Mouse (Mus musculus) adrenal gland, adult 8-10 months (tissue): Measurements from ENCODE around the gene Naa10. TPM values are rescaled to one million over a fixed set of nuclear protein-coding genes. Genes with fewer than 3 reads are reported as not detected.

Experiments used
- DNase-seq: peaks from one replicate; pipeline ENCODE4 v3.0.0; 2022
- total RNA-seq, 4 experiments: library from RNA; stranded (reverse); gene quantifications; 2 replicates each; pipeline ENCODE4 v1.2.4; 2022

The Naa10 gene
- total RNA-seq: 100 to 1,000 TPM in 1 of 4 experiments, 10 to 100 TPM in 3; 77.6 to 108 (median 89.8) TPM

- DNase-seq: peak; percentile 86
These were observed at the start of gene Naa10, which contains the start of gene Arhgap4 for GRCm38 (mm10) chrX:73921823-73922549. Gene Naa10, minus strand, starts transcription at chrX:73921944. Gene Arhgap4, minus strand, starts transcription at chrX:73921870.

GRCm38 (mm10) chrX:73970781-73971180, 49.0 kb upstream of the Naa10 start:
- DNase-seq: no peak

GRCm38 (mm10) chrX:73969729-73970128, 48.0 kb upstream of the Naa10 start:
- DNase-seq: no peak

GRCm38 (mm10) chrX:73969167-73969566, 47.4 kb upstream of the Naa10 start:
- no peak for DNase-seq

GRCm38 (mm10) chrX:73967177-73968075, 45.7 kb upstream of the Naa10 start:
- DNase-seq: peak; percentile 87

- peak; percentile 87 for DNase-seq
These were observed 44.8 kb upstream of the Naa10 start, which contains the start of gene Hcfc1 for GRCm38 (mm10) chrX:73966248-73967176. Gene Hcfc1, minus strand, starts transcription at chrX:73966357.

- DNase-seq: peak; percentile 40
These were observed 43.6 kb upstream of the Naa10 start for GRCm38 (mm10) chrX:73965307-73965706.

GRCm38 (mm10) chrX:73964363-73964762, 42.6 kb upstream of the Naa10 start:
- no peak for DNase-seq

GRCm38 (mm10) chrX:73954988-73955387, 33.2 kb upstream of the Naa10 start:
- no peak for DNase-seq

GRCm38 (mm10) chrX:73952603-73953002, 30.9 kb upstream of the Naa10 start:
- no peak for DNase-seq

GRCm38 (mm10) chrX:73949341-73949740, 27.6 kb upstream of the Naa10 start:
- no peak for DNase-seq

GRCm38 (mm10) chrX:73948647-73949046, 26.9 kb upstream of the Naa10 start:
- no peak for DNase-seq

GRCm38 (mm10) chrX:73946896-73947295, 25.2 kb upstream of the Naa10 start:
- DNase-seq: no peak

- no peak for DNase-seq
These were observed 20.6 kb upstream of the Naa10 start for GRCm38 (mm10) chrX:73942294-73942693.

GRCm38 (mm10) chrX:73941860-73942259, 20.1 kb upstream of the Naa10 start:
- no peak for DNase-seq

GRCm38 (mm10) chrX:73931871-73932270, 10.1 kb upstream of the Naa10 start:
- no peak for DNase-seq

- peak; percentile 58 for DNase-seq
These were observed 8.8 kb upstream of the Naa10 start, which contains the start of gene Renbp for GRCm38 (mm10) chrX:73930402-73931062. Gene Renbp, minus strand, starts transcription at chrX:73930850.

GRCm38 (mm10) chrX:73922550-73922882, 772 bp upstream of the Naa10 start:
- no peak for DNase-seq

- DNase-seq: no peak
These were observed 390 bp downstream of the Naa10 start for GRCm38 (mm10) chrX:73921285-73921822.

GRCm38 (mm10) chrX:73918631-73919030, 3.1 kb downstream of the Naa10 start:
- DNase-seq: no peak

- no peak for DNase-seq
These were observed 4.8 kb downstream of the Naa10 start for GRCm38 (mm10) chrX:73916945-73917344.
